Mouse (Mus musculus): Measurements from ENCODE around the gene Tut7. TPM values are rescaled to one million over a fixed set of nuclear protein-coding genes. Genes with fewer than 3 reads are reported as not detected.
A peak's percentile ranks its signal among the peaks of the same experiment; 100 is the strongest.
"Not testable (repeated sequence)": the region's sequence is repeated elsewhere in the genome, so short reads cannot be mapped to it uniquely, and the experiment has no call there.

Gene Tut7
- polyA plus RNA-seq, 1 experiment from 2014 or later = 44.3 TPM

GRCm38 (mm10) chr13:59779744-59780264 is 43.1 kb downstream of the Tut7 start:
- TF ChIP-seq CTCF (IDR thresholded peaks at IDR 0.05; ENCODE audit: low read depth) = peak; percentile 29; the same call in 1 of the 2 replicates
- not testable (repeated sequence) for ATAC-seq (ENCODE audit: insufficient read depth); H3K9ac ChIP-seq; H3K9me3 ChIP-seq (ENCODE audit: low read depth, low read length); H3K27me3 ChIP-seq (ENCODE audit: insufficient read depth, low read length); DNase-seq; H3K4me1 ChIP-seq (ENCODE audit: insufficient read depth); H3K27ac ChIP-seq (ENCODE audit: low read depth); H3K4me3 ChIP-seq (ENCODE audit: low read depth, low read length); H3K4me2 ChIP-seq
- WGBS = 97% methylated on average over 1 of the region's 1 CpGs
- peaks cover 94% of the 10 kb centered on the region for H3K36me3 ChIP-seq (ENCODE audit: insufficient read depth)

GRCm38 (mm10) chr13:59779213-59779612 is 43.7 kb downstream of the Tut7 start:
- peak; percentile 30 for TF ChIP-seq CTCF (IDR thresholded peaks at IDR 0.05; ENCODE audit: low read depth)
- H3K27me3 ChIP-seq (ENCODE audit: insufficient read depth, low read length) = no peaks in the 10 kb centered on the region
- H3K4me3 ChIP-seq (ENCODE audit: low read depth, low read length) = no peak overlapping the region
- H3K4me2 ChIP-seq = no peak overlapping the region
- ATAC-seq (ENCODE audit: insufficient read depth) = no peak
- H3K9me3 ChIP-seq (ENCODE audit: low read depth, low read length) = no peaks in the 10 kb centered on the region
- H3K27ac ChIP-seq (ENCODE audit: low read depth) = no peak overlapping the region
- no peaks in the 10 kb centered on the region for H3K4me1 ChIP-seq (ENCODE audit: insufficient read depth)
- DNase-seq = no peak
- H3K36me3 ChIP-seq (ENCODE audit: insufficient read depth) = peaks cover 91% of the 10 kb centered on the region
- 80% methylated on average over 4 of the region's 4 CpGs for WGBS
- no peak overlapping the region for H3K9ac ChIP-seq

GRCm38 (mm10) chr13:59775168-59775567 is 47.8 kb downstream of the Tut7 start:
- TF ChIP-seq CTCF (IDR thresholded peaks at IDR 0.05; ENCODE audit: low read depth) = no peak
- peaks cover 4% of the 10 kb centered on the region; the same call in 1 of the 2 replicates for H3K4me1 ChIP-seq (ENCODE audit: insufficient read depth)
- no peak overlapping the region for H3K9ac ChIP-seq
- 75% methylated on average over 3 of the region's 3 CpGs for WGBS
- H3K4me2 ChIP-seq = no peak overlapping the region
- ATAC-seq (ENCODE audit: insufficient read depth) = no peak
- H3K4me3 ChIP-seq (ENCODE audit: low read depth, low read length) = no peak overlapping the region
- H3K27me3 ChIP-seq (ENCODE audit: insufficient read depth, low read length) = no peaks in the 10 kb centered on the region
- peak; percentile 14 for DNase-seq
- no peaks in the 10 kb centered on the region for H3K9me3 ChIP-seq (ENCODE audit: low read depth, low read length)
- no peak overlapping the region for H3K27ac ChIP-seq (ENCODE audit: low read depth)
- peaks cover 69% of the 10 kb centered on the region for H3K36me3 ChIP-seq (ENCODE audit: insufficient read depth)

- Histone ChIP-seq H3K36me3 (ENCODE audit: insufficient read depth) (peaks cover 41% of the 10 kb centered on the region), H3K27me3 (ENCODE audit: insufficient read depth, low read length) (no peaks in the 10 kb centered on the region), H3K9me3 (ENCODE audit: low read depth, low read length) (no peaks in the 10 kb centered on the region), H3K27ac (ENCODE audit: low read depth) (peak overlapping the region; percentile 99), H3K4me2 (peak overlapping the region; percentile 84), H3K4me3 (ENCODE audit: low read depth, low read length) (peak overlapping the region; percentile 79; the same call in 1 of the 2 replicates), H3K9ac (no peak overlapping the region; the same call in 1 of the 2 replicates), H3K4me1 (ENCODE audit: insufficient read depth) (peaks cover 18% of the 10 kb centered on the region)
- no peak for TF ChIP-seq CTCF (IDR thresholded peaks at IDR 0.05; ENCODE audit: low read depth)
- 22% methylated on average over 9 of the region's 9 CpGs for WGBS
- DNase-seq (peak; percentile 94), ATAC-seq (ENCODE audit: insufficient read depth) (0 out of 2 replicates have a peak, but pooled peaks have one; percentile 12)
Observed at GRCm38 (mm10) chr13:59771257-59771656, 51.7 kb downstream of the Tut7 start.

GRCm38 (mm10) chr13:59770847-59771246 is 52.1 kb downstream of the Tut7 start:
- peak overlapping the region; percentile 79 for H3K4me3 ChIP-seq (ENCODE audit: low read depth, low read length)
- TF ChIP-seq CTCF (IDR thresholded peaks at IDR 0.05; ENCODE audit: low read depth) = no peak
- H3K9ac ChIP-seq = peak overlapping the region; percentile 72
- H3K36me3 ChIP-seq (ENCODE audit: insufficient read depth) = peaks cover 37% of the 10 kb centered on the region
- WGBS = 42% methylated on average over 9 of the region's 9 CpGs
- H3K4me2 ChIP-seq = peak overlapping the region; percentile 84
- H3K9me3 ChIP-seq (ENCODE audit: low read depth, low read length) = no peaks in the 10 kb centered on the region
- no peak for ATAC-seq (ENCODE audit: insufficient read depth)
- H3K27ac ChIP-seq (ENCODE audit: low read depth) = peak overlapping the region; percentile 99
- no peaks in the 10 kb centered on the region for H3K27me3 ChIP-seq (ENCODE audit: insufficient read depth, low read length)
- peaks cover 18% of the 10 kb centered on the region for H3K4me1 ChIP-seq (ENCODE audit: insufficient read depth)
- peak; percentile 25 for DNase-seq

- peak overlapping the region; percentile 99 for H3K27ac ChIP-seq (ENCODE audit: low read depth)
- no peaks in the 10 kb centered on the region for H3K9me3 ChIP-seq (ENCODE audit: low read depth, low read length)
- peaks cover 30% of the 10 kb centered on the region for H3K36me3 ChIP-seq (ENCODE audit: insufficient read depth)
- H3K4me1 ChIP-seq (ENCODE audit: insufficient read depth) = peaks cover 18% of the 10 kb centered on the region
- TF ChIP-seq CTCF (IDR thresholded peaks at IDR 0.05; ENCODE audit: low read depth) = peak; percentile 60
- WGBS = under 1% methylated on average over 28 of the region's 28 CpGs
- H3K9ac ChIP-seq = peak overlapping the region; percentile 72
- peak overlapping the region; percentile 84 for H3K4me2 ChIP-seq
- DNase-seq (peak; percentile 93), ATAC-seq (ENCODE audit: insufficient read depth) (peak; percentile 79)
- H3K27me3 ChIP-seq (ENCODE audit: insufficient read depth, low read length) = no peaks in the 10 kb centered on the region
- H3K4me3 ChIP-seq (ENCODE audit: low read depth, low read length) = peak overlapping the region; percentile 79
Observed at GRCm38 (mm10) chr13:59770164-59770562, 52.8 kb downstream of the Tut7 start.

GRCm38 (mm10) chr13:59769296-59770163 is 53.4 kb downstream of the Tut7 start, which contains the start of gene Isca1:
Gene Isca1 (minus strand): TSS chr13:59769810.
- H3K4me1 ChIP-seq (ENCODE audit: insufficient read depth) = peaks cover 18% of the 10 kb centered on the region
- DNase-seq (peak; percentile 99), ATAC-seq (ENCODE audit: insufficient read depth) (peak; percentile 96)
- peak within 1 kb of the TSS; percentile 78 for H3K9ac ChIP-seq
- H3K27ac ChIP-seq (ENCODE audit: low read depth) = peak within 1 kb of the TSS; percentile 99
- H3K9me3 ChIP-seq (ENCODE audit: low read depth, low read length) = no peaks in the 10 kb centered on the region
- under 1% methylated on average over 91 of the region's 91 CpGs for WGBS
- no peak for TF ChIP-seq CTCF (IDR thresholded peaks at IDR 0.05; ENCODE audit: low read depth)
- H3K4me2 ChIP-seq = peak within 1 kb of the TSS; percentile 84
- H3K4me3 ChIP-seq (ENCODE audit: low read depth, low read length) = peak within 1 kb of the TSS; percentile 79
- no peaks in the 10 kb centered on the region for H3K27me3 ChIP-seq (ENCODE audit: insufficient read depth, low read length)
- peaks cover 24% of the 10 kb centered on the region for H3K36me3 ChIP-seq (ENCODE audit: insufficient read depth)
